Mouse (Mus musculus) thymus, adult 2 months (tissue): ENCODE results near the gene Ankdd1a. TPM values are rescaled to one million over a fixed set of nuclear protein-coding genes. Genes with fewer than 3 reads are reported as not detected.

ENCODE experiments used
- DNase-seq: peaks from one replicate; pipeline ENCODE4 v3.0.0; 2021
- H3K27ac ChIP-seq: fragments of 200-500 bp; 2 replicates; pipeline ENCODE4 v1.5.1; 2012; ENCODE audit warnings: low read length, control low read depth; ENCODE audit not compliant: control insufficient read depth, insufficient read depth
- H3K27me3 ChIP-seq: fragments of 200-500 bp; 2 replicates; pipeline ENCODE4 v1.6.1; 2012; ENCODE audit warnings: mild to moderate bottlenecking, low read length, moderate library complexity, mixed read lengths; ENCODE audit not compliant: control insufficient read depth, insufficient read depth
- H3K36me3 ChIP-seq: fragments of 200-500 bp; 2 replicates; pipeline ENCODE4 v1.6.1; 2012; ENCODE audit warnings: mild to moderate bottlenecking, low read length, moderate library complexity; ENCODE audit not compliant: control insufficient read depth, insufficient read depth
- H3K4me1 ChIP-seq: fragments of 200-500 bp; replicated peaks from 2 replicates; pipeline ENCODE4 v1.6.1; 2012; ENCODE audit warnings: low read length; ENCODE audit not compliant: control insufficient read depth, insufficient read depth
- H3K4me3 ChIP-seq: fragments of 200-500 bp; 2 replicates; pipeline ENCODE4 v1.5.1; 2012; ENCODE audit warnings: mild to moderate bottlenecking, low read length, control low read depth, moderate library complexity; ENCODE audit not compliant: control insufficient read depth, insufficient read depth
- CTCF ChIP-seq: fragments of 200-500 bp; IDR thresholded peaks from 2 replicates; pipeline ENCODE4 v1.5.1; 2012; ENCODE audit warnings: mild to moderate bottlenecking, control low read depth, low read length, moderate library complexity, borderline replicate concordance; ENCODE audit not compliant: control insufficient read depth, poor library complexity, insufficient read depth; ENCODE audit errors: extremely low read depth
- POLR2A ChIP-seq: fragments of 200-500 bp; IDR thresholded peaks from 2 replicates; pipeline ENCODE4 v1.6.1; 2012; ENCODE audit warnings: mild to moderate bottlenecking, low read length, control low read depth, moderate library complexity; ENCODE audit not compliant: control insufficient read depth, poor library complexity, insufficient read depth; ENCODE audit errors: extremely low read depth
- WGBS: fragments of 180-500 bp; shearing (Covaris S2); methylation state at CpG from one replicate; pipeline ENCODE4 v1.1.7; 2018; 5-methylcytosine and 5-hydroxymethylcytosine counted together
- polyA plus RNA-seq: library from polyadenylated mRNA; depleted of rRNA; stranded (reverse); fragments of >200 nt; gene quantifications from 2 replicates; pipeline ENCODE4 v1.2.3, GENCODE M21; 2012

Gene Ankdd1a
- polyA plus RNA-seq, 1 experiment = 0.15 TPM

GRCm38 (mm10) chr9:65537901-65538630 lies 18.1 kb upstream of the Ankdd1a start:
- H3K4me3 ChIP-seq = no peak overlapping the region
- H3K27me3 ChIP-seq = no peaks in the 10 kb centered on the region
- no peak for DNase-seq
- no peak overlapping the region for H3K27ac ChIP-seq
- 90% methylated on average over 8 of the region's 8 CpGs for WGBS
- TF ChIP-seq CTCF (no peak), POLR2A (no peak)
- H3K4me1 ChIP-seq = peaks cover 46% of the 10 kb centered on the region
- H3K36me3 ChIP-seq = no peaks in the 10 kb centered on the region

DNA sequence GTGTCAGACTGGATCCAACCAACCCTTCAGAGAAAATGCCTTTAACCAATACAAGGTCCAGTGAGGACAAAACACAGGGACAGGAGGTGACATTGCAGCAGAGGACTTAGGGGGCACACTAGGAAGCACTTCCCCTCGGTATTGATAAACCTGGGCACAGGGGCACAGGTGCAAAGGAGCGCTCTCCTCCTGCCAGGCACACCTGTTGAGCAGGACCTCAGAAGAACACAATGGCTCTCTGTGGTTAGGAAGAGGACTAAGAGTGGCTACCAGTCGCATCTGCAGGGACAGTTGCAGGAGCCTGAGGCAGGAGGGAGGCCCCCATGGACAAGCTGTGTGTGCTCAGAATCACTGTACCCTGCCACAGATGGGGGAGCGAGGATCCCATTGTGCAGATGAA lies 16.5 kb upstream of the Ankdd1a start:
- TF ChIP-seq CTCF (no peak), POLR2A (no peak)
- H3K27me3 ChIP-seq = no peaks in the 10 kb centered on the region
- no peak overlapping the region for H3K4me3 ChIP-seq
- H3K36me3 ChIP-seq = no peaks in the 10 kb centered on the region
- peaks cover 42% of the 10 kb centered on the region for H3K4me1 ChIP-seq
- peak overlapping the region; percentile 19; the same call in 1 of the 2 replicates for H3K27ac ChIP-seq
- WGBS = 51% methylated on average over 4 of the region's 4 CpGs
- no peak for DNase-seq

GRCm38 (mm10) chr9:65535789-65536469 lies 15.9 kb upstream of the Ankdd1a start:
- peak overlapping the region; percentile 19 for H3K27ac ChIP-seq
- no peaks in the 10 kb centered on the region for H3K27me3 ChIP-seq
- TF ChIP-seq CTCF (no peak), POLR2A (no peak)
- H3K4me1 ChIP-seq = peaks cover 37% of the 10 kb centered on the region
- no peak overlapping the region for H3K4me3 ChIP-seq
- no peaks in the 10 kb centered on the region for H3K36me3 ChIP-seq
- 37% methylated on average over 11 of the region's 11 CpGs for whole genome bisulfite sequencing
- peak; percentile 36 for DNase-seq

- WGBS = 21% methylated on average over 3 of the region's 3 CpGs
- no peak overlapping the region for H3K4me3 ChIP-seq
- H3K27ac ChIP-seq = peak overlapping the region; percentile 36
- H3K4me1 ChIP-seq = peaks cover 35% of the 10 kb centered on the region
- no peaks in the 10 kb centered on the region for H3K36me3 ChIP-seq
- DNase-seq = peak; percentile 62
- no peaks in the 10 kb centered on the region for H3K27me3 ChIP-seq
- TF ChIP-seq POLR2A = no peak
- no peak for TF ChIP-seq CTCF
These were observed 15.3 kb upstream of the Ankdd1a start for GRCm38 (mm10) chr9:65535191-65535722.

GRCm38 (mm10) chr9:65534111-65534510 lies 14.1 kb upstream of the Ankdd1a start:
- Histone ChIP-seq H3K4me3 (no peak overlapping the region), H3K36me3 (no peaks in the 10 kb centered on the region), H3K27ac (no peak overlapping the region), H3K27me3 (no peaks in the 10 kb centered on the region), H3K4me1 (peaks cover 35% of the 10 kb centered on the region)
- no peak for DNase-seq
- 95% methylated on average over 3 of the region's 3 CpGs for WGBS
- TF ChIP-seq POLR2A (no peak), CTCF (no peak)

DNA sequence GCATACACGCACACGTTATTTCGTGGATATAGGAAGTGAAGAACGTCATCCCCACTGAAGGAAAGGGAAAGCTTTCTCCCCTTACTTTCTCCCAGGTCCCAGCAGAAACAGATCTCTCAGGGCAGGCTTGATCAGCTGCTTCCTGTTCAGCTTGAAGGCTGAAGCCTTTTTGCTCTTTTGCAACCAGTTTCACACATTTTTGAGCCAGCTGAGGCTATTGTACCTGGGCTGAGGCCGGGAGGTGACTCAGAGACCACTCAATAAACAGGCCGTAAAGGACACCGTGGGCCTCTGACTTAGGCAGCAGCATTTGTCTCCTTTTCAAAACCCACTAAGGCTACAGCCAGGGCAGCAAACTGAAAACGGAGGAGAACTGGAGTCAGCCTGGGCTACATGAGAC lies 13.0 kb upstream of the Ankdd1a start:
- peaks cover 35% of the 10 kb centered on the region for H3K4me1 ChIP-seq
- H3K27me3 ChIP-seq = no peaks in the 10 kb centered on the region
- no peak overlapping the region for H3K4me3 ChIP-seq
- TF ChIP-seq POLR2A (no peak), CTCF (no peak)
- H3K27ac ChIP-seq = no peak overlapping the region
- 48% methylated on average over 8 of the region's 8 CpGs for WGBS
- DNase-seq = no peak
- no peaks in the 10 kb centered on the region for H3K36me3 ChIP-seq
